Mouse (Mus musculus): Measurements from ENCODE around the gene Agap2. TPM values are rescaled to one million over a fixed set of nuclear protein-coding genes. Genes with fewer than 3 reads are reported as not detected.

Agap2 gene
- polyA plus RNA-seq, 1 experiment from 2014 or later = not detected

GRCm38 (mm10) chr10:127047954-127048353, 27.1 kb upstream of the Agap2 start, which contains the start of gene Cyp27b1:
Cyp27b1 (plus strand) TSS chr10:127048250.
- H3K27me3 ChIP-seq = peaks cover 63% of the 10 kb centered on the region
- no peaks in the 10 kb centered on the region for H3K9me3 ChIP-seq
- 28% methylated on average over 5 of the region's 5 CpGs for WGBS
- no peak within 1 kb of the TSS for H3K27ac ChIP-seq
- peaks cover 25% of the 10 kb centered on the region for H3K4me1 ChIP-seq (replicated peaks)
- H3K9ac ChIP-seq (replicated peaks) = no peak within 1 kb of the TSS
- peaks cover 30% of the 10 kb centered on the region for H3K36me3 ChIP-seq
- no peak for ATAC-seq (ENCODE audit: insufficient number of reproducible peaks, insufficient read depth, low FRiP score, low TSS enrichment, low read depth)
- H3K4me2 ChIP-seq = peak within 1 kb of the TSS; percentile 35
- H3K4me3 ChIP-seq (replicated peaks) = peak within 1 kb of the TSS; percentile 19; the same call in 1 of the 2 replicates

DNA sequence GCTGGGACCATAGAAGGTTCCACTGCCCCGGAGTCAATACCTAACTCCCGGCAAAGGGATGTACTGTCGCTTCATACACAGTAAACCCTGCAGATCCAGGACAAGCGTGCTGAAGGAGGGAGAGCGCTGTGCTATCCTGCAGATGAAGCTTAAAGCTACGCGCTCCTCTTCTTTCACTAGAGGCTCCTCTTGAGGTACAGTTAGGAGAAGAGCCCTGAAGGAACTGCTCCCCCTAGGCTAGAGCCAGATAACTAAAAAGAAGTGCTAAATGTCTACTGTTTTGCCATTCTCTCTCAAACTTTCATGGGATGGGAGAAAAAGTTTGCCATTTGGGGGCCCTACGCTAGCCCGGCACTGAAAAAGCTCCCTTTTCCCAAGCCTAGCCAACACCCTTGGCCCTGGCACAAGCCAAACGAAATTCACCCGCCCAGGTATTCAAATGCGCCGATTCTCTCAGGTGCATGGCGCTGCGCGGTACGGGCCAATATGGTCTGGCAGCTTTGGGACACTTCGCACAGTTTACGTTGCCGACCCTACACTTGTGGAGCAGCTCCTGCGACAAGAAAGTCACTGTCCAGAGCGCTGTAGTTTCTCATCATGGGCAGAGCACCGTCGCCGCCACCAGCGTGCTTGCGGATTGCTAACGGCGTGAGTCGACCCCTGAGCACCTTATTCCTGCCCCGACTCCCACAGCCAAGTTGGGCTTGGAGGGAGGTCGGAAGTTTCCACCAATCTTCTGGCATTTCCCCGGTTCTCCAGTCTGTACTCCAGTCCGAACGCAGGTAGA, 26.3 kb upstream of the Agap2 start:
- WGBS = 6% methylated on average over 35 of the region's 35 CpGs
- peak overlapping the region; percentile 35 for H3K4me2 ChIP-seq
- ATAC-seq (ENCODE audit: insufficient number of reproducible peaks, insufficient read depth, low FRiP score, low TSS enrichment, low read depth) = no peak

DNA sequence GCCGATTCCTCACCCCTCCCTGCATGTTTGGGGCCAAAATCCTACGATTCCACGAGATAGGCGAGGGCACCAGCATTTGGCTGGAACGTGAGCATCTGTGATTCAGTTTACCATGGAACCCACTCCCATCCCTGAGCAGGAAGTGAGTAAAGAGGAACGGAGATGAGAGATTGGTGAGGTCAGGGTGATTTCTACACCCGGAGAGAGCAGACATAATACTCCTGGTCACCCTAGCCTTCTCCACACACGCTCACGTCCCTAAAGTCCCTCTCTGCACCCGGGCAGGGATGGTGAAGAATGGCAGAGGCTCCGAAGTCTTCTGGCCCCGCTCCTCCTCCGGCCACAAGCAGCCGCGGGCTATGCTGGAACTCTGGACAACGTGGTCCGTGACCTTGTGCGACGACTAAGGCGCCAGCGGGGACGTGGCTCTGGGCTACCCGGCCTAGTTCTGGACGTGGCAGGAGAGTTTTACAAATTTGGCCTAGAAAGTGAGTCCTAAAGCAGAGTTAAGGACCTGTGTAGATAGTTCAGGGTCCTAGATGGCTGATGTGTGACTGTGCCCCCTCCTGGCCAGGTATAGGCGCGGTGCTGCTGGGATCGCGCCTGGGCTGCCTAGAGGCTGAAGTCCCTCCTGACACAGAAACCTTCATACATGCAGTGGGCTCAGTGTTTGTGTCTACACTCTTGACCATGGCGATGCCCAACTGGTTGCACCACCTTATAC, 25.5 kb upstream of the Agap2 start:
- Histone ChIP-seq H3K9ac (replicated peaks) (no peak overlapping the region), H3K4me3 (replicated peaks) (peak overlapping the region; percentile 19; the same call in 1 of the 2 replicates), H3K4me1 (replicated peaks) (peaks cover 24% of the 10 kb centered on the region), H3K27ac (no peak overlapping the region), H3K9me3 (no peaks in the 10 kb centered on the region), H3K36me3 (peaks cover 19% of the 10 kb centered on the region), H3K27me3 (peaks cover 70% of the 10 kb centered on the region), H3K4me2 (peak overlapping the region; percentile 35)
- WGBS = 3% methylated on average over 29 of the region's 29 CpGs
- no peak for ATAC-seq (ENCODE audit: insufficient number of reproducible peaks, insufficient read depth, low FRiP score, low TSS enrichment, low read depth)

More for the DNA sequence above, 26.3 kb upstream of the Agap2 start:
- Histone ChIP-seq H3K9ac (replicated peaks) (no peak overlapping the region), H3K36me3 (peaks cover 23% of the 10 kb centered on the region), H3K27ac (no peak overlapping the region), H3K9me3 (no peaks in the 10 kb centered on the region), H3K4me1 (replicated peaks) (peaks cover 24% of the 10 kb centered on the region), H3K27me3 (peaks cover 67% of the 10 kb centered on the region), H3K4me3 (replicated peaks) (peak overlapping the region; percentile 19; the same call in 1 of the 2 replicates)

- Histone ChIP-seq H3K4me1 (replicated peaks) (peaks cover 24% of the 10 kb centered on the region), H3K9ac (replicated peaks) (no peak overlapping the region), H3K4me2 (no peak overlapping the region), H3K27ac (no peak overlapping the region), H3K36me3 (peaks cover 18% of the 10 kb centered on the region), H3K27me3 (peaks cover 72% of the 10 kb centered on the region), H3K9me3 (no peaks in the 10 kb centered on the region), H3K4me3 (replicated peaks) (no peak overlapping the region)
- no peak for ATAC-seq (ENCODE audit: insufficient number of reproducible peaks, insufficient read depth, low FRiP score, low TSS enrichment, low read depth)
- WGBS = 20% methylated on average over 10 of the region's 10 CpGs
Observed at GRCm38 (mm10) chr10:127050119-127050474, 25.0 kb upstream of the Agap2 start.

DNA sequence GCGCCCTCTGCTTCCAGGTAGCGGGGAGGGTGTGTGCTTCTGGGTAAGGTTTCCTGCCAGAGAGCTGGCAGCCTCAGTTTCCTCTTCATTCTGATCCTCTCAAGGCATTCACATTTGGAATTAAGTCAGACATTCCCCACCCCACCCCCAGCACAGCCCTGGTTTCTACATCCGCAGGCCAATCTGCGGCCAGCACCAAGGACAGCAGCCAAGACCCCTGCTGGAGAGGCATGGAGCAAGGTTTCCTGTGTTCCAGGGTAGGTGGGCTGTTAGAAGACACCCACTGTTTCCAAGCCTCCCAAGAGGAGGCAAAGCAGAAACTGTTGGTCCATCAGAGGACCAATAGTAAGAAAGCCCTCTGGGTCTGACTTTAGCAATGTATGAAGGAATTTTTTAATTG, 20.4 kb upstream of the Agap2 start:
- Histone ChIP-seq H3K27ac (no peak overlapping the region), H3K9me3 (no peaks in the 10 kb centered on the region), H3K4me1 (replicated peaks) (peaks cover 26% of the 10 kb centered on the region), H3K9ac (replicated peaks) (no peak overlapping the region), H3K27me3 (peaks cover 63% of the 10 kb centered on the region), H3K4me2 (no peak overlapping the region), H3K36me3 (peaks cover 30% of the 10 kb centered on the region), H3K4me3 (replicated peaks) (no peak overlapping the region)
- 54% methylated on average over 4 of the region's 4 CpGs for WGBS
- no peak for ATAC-seq (ENCODE audit: insufficient number of reproducible peaks, insufficient read depth, low FRiP score, low TSS enrichment, low read depth)

DNA sequence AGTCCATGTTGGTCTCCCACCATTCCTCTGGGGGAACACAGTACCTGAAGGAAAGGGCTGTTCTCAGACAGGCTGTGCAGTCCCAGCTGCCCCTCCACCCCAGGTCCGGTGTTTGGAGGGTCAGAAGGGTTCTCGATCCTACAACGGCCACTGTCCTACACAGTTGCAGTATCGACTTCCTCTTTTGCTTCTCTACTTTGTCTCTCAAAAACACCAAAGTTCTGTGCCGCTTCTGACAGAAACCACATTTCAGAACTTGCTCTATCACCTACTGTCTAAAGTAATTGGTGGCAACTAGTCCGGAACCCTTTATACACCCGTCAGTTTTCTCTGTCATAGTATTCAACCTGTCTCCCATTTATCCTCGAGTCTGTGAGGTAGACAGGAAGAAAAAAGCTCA, 19.7 kb upstream of the Agap2 start:
- no peak overlapping the region for H3K27ac ChIP-seq
- H3K36me3 ChIP-seq = peaks cover 30% of the 10 kb centered on the region
- peaks cover 24% of the 10 kb centered on the region for H3K4me1 ChIP-seq (replicated peaks)
- peaks cover 63% of the 10 kb centered on the region for H3K27me3 ChIP-seq
- whole genome bisulfite sequencing = 84% methylated on average over 8 of the region's 8 CpGs
- no peak overlapping the region for H3K9ac ChIP-seq (replicated peaks)
- H3K4me2 ChIP-seq = no peak overlapping the region
- H3K4me3 ChIP-seq (replicated peaks) = no peak overlapping the region
- no peak for ATAC-seq (ENCODE audit: insufficient number of reproducible peaks, insufficient read depth, low FRiP score, low TSS enrichment, low read depth)
- H3K9me3 ChIP-seq = no peaks in the 10 kb centered on the region

GRCm38 (mm10) chr10:127056490-127056889, 18.6 kb upstream of the Agap2 start:
- H3K4me3 ChIP-seq (replicated peaks) = no peak overlapping the region
- H3K9ac ChIP-seq (replicated peaks) = no peak overlapping the region
- no peaks in the 10 kb centered on the region for H3K9me3 ChIP-seq
- H3K4me2 ChIP-seq = no peak overlapping the region
- WGBS = 89% methylated on average over 20 of the region's 20 CpGs
- no peak for ATAC-seq (ENCODE audit: insufficient number of reproducible peaks, insufficient read depth, low FRiP score, low TSS enrichment, low read depth)
- peaks cover 63% of the 10 kb centered on the region for H3K27me3 ChIP-seq
- H3K4me1 ChIP-seq (replicated peaks) = peaks cover 19% of the 10 kb centered on the region
- no peak overlapping the region for H3K27ac ChIP-seq
- H3K36me3 ChIP-seq = peaks cover 30% of the 10 kb centered on the region

- Histone ChIP-seq H3K27me3 (peaks cover 54% of the 10 kb centered on the region), H3K9ac (replicated peaks) (0 out of 2 replicates have a peak overlapping the region, but pooled peaks have one; percentile 8), H3K4me2 (peak overlapping the region; percentile 97), H3K27ac (no peak overlapping the region), H3K4me3 (replicated peaks) (peak overlapping the region; percentile 97), H3K36me3 (peaks cover 30% of the 10 kb centered on the region), H3K9me3 (no peaks in the 10 kb centered on the region), H3K4me1 (replicated peaks) (peaks cover 19% of the 10 kb centered on the region)
- under 1% methylated on average over 9 of the region's 9 CpGs for WGBS
- ATAC-seq (ENCODE audit: insufficient number of reproducible peaks, insufficient read depth, low FRiP score, low TSS enrichment, low read depth) = 0 out of 2 replicates have a peak, but pooled peaks have one; percentile 9
Observed at GRCm38 (mm10) chr10:127058161-127058560, 16.9 kb upstream of the Agap2 start.

DNA sequence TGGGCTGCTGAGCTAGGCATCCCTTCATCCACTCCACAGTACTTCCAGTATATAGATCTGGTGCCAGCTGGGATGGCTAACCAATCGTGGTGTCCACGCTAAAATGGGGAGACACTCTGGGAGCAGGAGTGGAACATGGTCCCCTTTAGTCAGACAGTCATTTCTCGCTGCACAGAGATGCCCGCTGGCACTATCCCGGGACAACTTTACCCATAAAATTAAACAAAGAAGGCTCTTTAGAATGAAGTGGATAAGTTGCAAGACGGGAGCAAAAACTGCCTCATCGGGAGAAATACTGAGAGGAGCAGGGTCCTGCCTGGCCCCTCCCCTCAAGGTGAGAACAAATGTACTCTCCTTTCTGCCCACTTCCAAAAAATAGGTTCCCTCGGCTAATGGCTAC, 16.4 kb upstream of the Agap2 start:
- peaks cover 51% of the 10 kb centered on the region for H3K27me3 ChIP-seq
- peaks cover 30% of the 10 kb centered on the region for H3K36me3 ChIP-seq
- no peak overlapping the region for H3K27ac ChIP-seq
- WGBS = 12% methylated on average over 8 of the region's 8 CpGs
- ATAC-seq (ENCODE audit: insufficient number of reproducible peaks, insufficient read depth, low FRiP score, low TSS enrichment, low read depth) = no peak
- peak overlapping the region; percentile 97 for H3K4me2 ChIP-seq
- peaks cover 19% of the 10 kb centered on the region for H3K4me1 ChIP-seq (replicated peaks)
- H3K9me3 ChIP-seq = no peaks in the 10 kb centered on the region
- peak overlapping the region; percentile 97 for H3K4me3 ChIP-seq (replicated peaks)
- peak overlapping the region; percentile 89; the same call in 1 of the 2 replicates for H3K9ac ChIP-seq (replicated peaks)

DNA sequence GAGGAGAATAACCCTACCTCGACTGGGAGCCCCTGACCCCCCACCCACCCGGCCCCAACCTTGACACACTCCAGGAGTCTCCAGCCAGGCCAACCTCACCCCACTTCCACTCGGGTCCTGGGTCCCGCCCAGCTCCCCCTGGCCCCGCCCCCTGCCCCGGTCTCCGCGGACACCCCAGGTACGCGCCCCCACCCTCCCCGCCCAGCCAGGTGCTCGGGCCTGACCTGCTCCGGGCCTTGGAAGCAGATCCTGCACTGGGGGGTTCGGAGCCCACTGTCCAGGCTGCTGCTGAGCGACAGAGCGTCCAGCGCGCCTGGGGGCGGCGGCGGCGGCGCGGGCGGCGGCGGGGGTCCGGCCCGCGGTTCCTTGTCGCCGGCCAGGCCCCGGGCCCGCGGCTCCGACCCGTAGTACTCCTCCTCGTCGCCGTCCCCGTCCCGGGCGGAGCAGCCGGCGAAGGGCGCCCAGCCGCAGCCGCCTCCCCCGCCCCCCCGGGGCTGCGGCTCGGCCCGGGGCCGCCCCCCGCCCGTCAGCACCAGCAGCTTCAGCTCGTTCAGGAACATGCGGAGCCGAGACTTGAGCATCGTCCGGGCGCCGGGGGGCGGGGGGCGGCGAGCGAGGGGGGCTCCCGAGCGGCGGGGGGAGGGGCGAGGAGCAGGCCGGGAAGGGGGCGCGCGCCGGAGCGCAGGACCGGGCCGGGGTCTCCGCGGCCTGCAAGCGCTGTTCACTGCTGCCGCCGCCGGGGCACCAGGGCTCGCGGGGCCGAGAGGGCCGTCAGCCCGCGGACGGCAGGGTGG, 15.7 kb upstream of the Agap2 start:
- ATAC-seq (ENCODE audit: insufficient number of reproducible peaks, insufficient read depth, low FRiP score, low TSS enrichment, low read depth) = 0 out of 2 replicates have a peak, but pooled peaks have one; percentile 5
- 0 out of 2 replicates have a peak overlapping the region, but pooled peaks have one; percentile 29 for H3K27ac ChIP-seq
- peaks cover 19% of the 10 kb centered on the region for H3K4me1 ChIP-seq (replicated peaks)
- peaks cover 49% of the 10 kb centered on the region for H3K27me3 ChIP-seq
- peak overlapping the region; percentile 97 for H3K4me3 ChIP-seq (replicated peaks)
- under 1% methylated on average over 74 of the region's 92 CpGs for WGBS
- H3K4me2 ChIP-seq = peak overlapping the region; percentile 97
- no peaks in the 10 kb centered on the region for H3K9me3 ChIP-seq
- peaks cover 30% of the 10 kb centered on the region for H3K36me3 ChIP-seq
- H3K9ac ChIP-seq (replicated peaks) = peak overlapping the region; percentile 89
